Mouse (Mus musculus): Measurements from ENCODE around the gene Cep78.

GRCm38 (mm10) chr19:15981861-15982260, 2.9 kb downstream of the Cep78 start:
- no peak for TF ChIP-seq EP300 (optimal IDR thresholded peaks at IDR 0.05)
- TF ChIP-seq CTCF (IDR thresholded peaks at IDR 0.05; ENCODE audit: low read depth), result peak; percentile 90
